Mouse (Mus musculus): ENCODE measurements around the gene Cryba2.

The Cryba2 gene

GRCm38 (mm10) chr1:74884196-74885141 is 8.5 kb downstream of the Cryba2 start:
- DNase-seq (ENCODE audit: low read depth, low spot score), result peak; percentile 74

GRCm38 (mm10) chr1:74883441-74883840 is 9.5 kb downstream of the Cryba2 start:
- peak; percentile 12 for DNase-seq (ENCODE audit: low read depth, low spot score)

- DNase-seq (ENCODE audit: low read depth, low spot score), result no peak
Measured at GRCm38 (mm10) chr1:74882828-74883227, 10.1 kb downstream of the Cryba2 start.

GRCm38 (mm10) chr1:74882055-74882734 is 10.7 kb downstream of the Cryba2 start:
- DNase-seq (ENCODE audit: low read depth, low spot score), result peak; percentile 74

- DNase-seq (ENCODE audit: low read depth, low spot score), result peak; percentile 92
Measured at GRCm38 (mm10) chr1:74880785-74881360, 12.1 kb downstream of the Cryba2 start.

- DNase-seq (ENCODE audit: low read depth, low spot score), result no peak
Measured at GRCm38 (mm10) chr1:74877199-74877598, 15.7 kb downstream of the Cryba2 start.

- DNase-seq (ENCODE audit: low read depth, low spot score), result no peak
Measured at GRCm38 (mm10) chr1:74872218-74872617, 20.7 kb downstream of the Cryba2 start.

- peak; percentile 69 for DNase-seq (ENCODE audit: low read depth, low spot score)
Measured at GRCm38 (mm10) chr1:74861783-74862182, 31.2 kb downstream of the Cryba2 start.

- DNase-seq (ENCODE audit: low read depth, low spot score), result no peak
Measured at GRCm38 (mm10) chr1:74859223-74859984, 33.5 kb downstream of the Cryba2 start.

- no peak for DNase-seq (ENCODE audit: low read depth, low spot score)
Measured at GRCm38 (mm10) chr1:74858805-74859204, 34.1 kb downstream of the Cryba2 start.

- DNase-seq (ENCODE audit: low read depth, low spot score), result peak; percentile 99
Measured at GRCm38 (mm10) chr1:74858171-74858719, 34.7 kb downstream of the Cryba2 start.

- no peak for DNase-seq (ENCODE audit: low read depth, low spot score)
Measured at GRCm38 (mm10) chr1:74857677-74858076, 35.3 kb downstream of the Cryba2 start.

- DNase-seq (ENCODE audit: low read depth, low spot score), result peak; percentile 50
Measured at GRCm38 (mm10) chr1:74857201-74857600, 35.7 kb downstream of the Cryba2 start.

GRCm38 (mm10) chr1:74856791-74857190 is 36.2 kb downstream of the Cryba2 start:
- peak; percentile 56 for DNase-seq (ENCODE audit: low read depth, low spot score)

GRCm38 (mm10) chr1:74856439-74856720 is 36.6 kb downstream of the Cryba2 start:
- no peak for DNase-seq (ENCODE audit: low read depth, low spot score)

- DNase-seq (ENCODE audit: low read depth, low spot score), result peak; percentile 47
Measured at GRCm38 (mm10) chr1:74855651-74856438, 37.1 kb downstream of the Cryba2 start.

- peak; percentile 41 for DNase-seq (ENCODE audit: low read depth, low spot score)
Measured at GRCm38 (mm10) chr1:74855156-74855555, 37.8 kb downstream of the Cryba2 start.

GRCm38 (mm10) chr1:74854306-74855056 is 38.5 kb downstream of the Cryba2 start, which contains the start of gene Cdk5r2:
Cdk5r2 (plus strand) TSS chr1:74854934.
- peak; percentile 98 for DNase-seq (ENCODE audit: low read depth, low spot score)

GRCm38 (mm10) chr1:74851001-74851775 is 41.8 kb downstream of the Cryba2 start:
- DNase-seq (ENCODE audit: low read depth, low spot score), result peak; percentile 93
